Mouse (Mus musculus) NIH3T3 (cell line): ENCODE measurements around the gene Lrrc38.
A peak's percentile ranks its signal among the peaks of the same experiment; 100 is the strongest.

Experiments
- DNase-seq: peaks from one replicate; pipeline ENCODE4 v3.0.0-alpha.2; 2012; ENCODE audit warnings: low read depth

Gene Lrrc38

DNA sequence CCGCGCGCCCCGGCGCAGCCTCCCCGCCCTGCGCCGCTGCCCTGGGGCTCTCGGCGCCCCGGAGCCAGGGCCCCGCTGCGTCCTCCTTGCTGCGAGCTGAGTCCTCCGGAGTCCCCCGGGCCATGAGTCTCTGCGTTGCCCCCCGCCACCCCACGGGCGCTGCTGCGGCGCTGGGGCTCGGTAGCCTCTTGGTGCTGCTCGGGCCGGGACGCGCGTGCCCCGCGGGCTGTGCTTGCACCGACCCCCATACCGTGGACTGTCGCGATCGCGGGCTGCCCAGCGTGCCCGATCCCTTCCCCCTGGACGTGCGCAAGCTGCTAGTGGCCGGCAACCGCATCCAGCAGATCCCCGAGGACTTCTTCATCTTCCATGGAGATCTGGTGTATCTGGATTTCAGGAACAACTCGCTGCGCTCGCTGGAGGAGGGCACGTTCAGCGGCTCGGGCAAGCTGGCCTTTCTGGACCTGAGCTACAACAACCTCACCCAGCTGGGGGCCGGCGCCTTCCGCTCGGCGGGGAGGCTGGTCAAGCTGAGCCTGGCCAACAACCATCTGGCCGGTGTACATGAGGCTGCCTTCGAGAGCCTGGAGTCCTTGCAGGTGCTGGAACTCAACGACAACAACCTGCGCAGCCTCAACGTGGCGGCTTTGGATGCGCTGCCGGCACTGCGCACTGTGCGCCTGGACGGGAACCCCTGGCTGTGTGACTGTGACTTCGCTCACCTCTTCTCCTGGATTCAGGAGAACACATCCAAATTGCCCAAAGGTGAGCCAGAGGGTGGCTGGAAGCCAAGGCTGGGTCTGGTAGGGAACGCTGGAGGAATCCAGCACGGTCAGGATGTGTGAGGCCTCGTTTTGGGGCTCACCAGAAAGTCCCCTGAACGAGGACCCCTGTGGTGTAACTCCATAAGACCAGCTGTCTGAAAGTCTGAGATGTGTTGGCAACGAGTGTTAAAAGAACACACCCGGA lies 774 bp downstream of the Lrrc38 start:
- no peak for DNase-seq

DNA sequence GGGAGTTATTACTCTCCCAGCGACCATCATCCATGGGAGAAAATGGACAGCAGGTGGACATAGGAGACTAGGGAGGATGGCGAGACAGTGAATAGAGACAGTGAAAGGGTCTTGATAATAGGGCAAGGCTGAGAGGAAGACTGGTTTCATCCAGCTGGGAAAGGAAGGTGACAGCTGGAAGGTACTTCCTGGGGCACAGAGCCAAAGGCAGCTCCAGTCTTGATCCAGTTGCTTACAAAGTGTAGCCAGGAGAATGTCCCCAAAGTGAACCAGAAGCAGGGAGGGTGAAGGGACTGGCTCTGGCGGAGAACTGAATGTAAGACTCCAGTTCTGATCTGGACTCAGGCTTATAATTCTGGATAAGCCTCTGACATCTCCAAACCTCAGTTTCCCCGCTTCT lies 2.7 kb downstream of the Lrrc38 start:
- DNase-seq: no peak

DNA sequence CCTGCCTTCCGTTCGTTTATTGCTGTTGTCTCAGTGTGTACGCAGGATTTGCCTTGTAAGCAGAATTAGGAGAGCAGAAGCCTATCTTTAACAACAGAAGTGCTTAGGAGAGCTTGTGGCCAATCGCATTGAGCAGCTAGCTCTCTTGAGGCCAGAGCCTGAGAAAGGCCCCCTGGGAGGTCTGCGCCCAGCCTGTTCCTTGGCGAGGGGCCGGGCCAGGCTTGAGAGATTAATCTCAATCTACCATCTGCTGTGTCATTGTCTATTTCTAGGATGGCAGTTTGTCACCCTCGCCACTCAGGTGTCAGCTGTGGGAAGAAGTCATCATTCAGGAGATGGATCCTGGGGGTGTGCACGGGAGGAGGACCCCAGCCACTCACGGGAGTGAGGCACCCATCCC lies 12.0 kb downstream of the Lrrc38 start:
- no peak for DNase-seq

DNA sequence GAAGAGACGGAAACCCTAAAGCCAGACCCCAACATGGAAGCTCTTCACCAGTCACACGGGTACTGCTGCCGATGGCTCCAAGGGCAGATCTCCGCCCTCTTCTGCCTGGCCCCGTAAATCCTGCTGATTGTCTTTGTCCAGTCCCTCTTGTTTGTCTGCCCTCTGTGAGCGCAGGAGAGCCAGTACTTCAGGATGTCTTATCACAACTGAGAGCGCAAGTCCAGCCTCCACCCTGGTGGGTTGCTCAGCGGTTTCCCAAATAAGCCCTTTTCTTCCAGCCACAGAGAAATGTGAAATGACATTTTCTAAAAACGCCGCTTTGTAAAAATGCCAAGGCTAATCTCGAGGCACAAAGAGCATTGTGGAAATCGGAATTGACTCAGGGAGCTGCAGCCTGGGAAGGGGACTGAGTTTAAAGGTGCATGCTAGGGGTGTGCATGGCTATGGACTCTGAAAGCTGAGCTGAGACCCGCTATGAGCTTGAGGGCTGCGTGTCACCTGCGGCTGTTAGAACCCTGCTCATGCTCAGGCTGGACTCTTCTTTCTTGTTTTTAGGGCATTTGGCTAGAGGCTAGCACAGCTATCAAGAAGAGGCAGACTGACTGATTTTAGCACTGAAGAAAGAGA lies 17.0 kb downstream of the Lrrc38 start:
- DNase-seq: no peak

DNA sequence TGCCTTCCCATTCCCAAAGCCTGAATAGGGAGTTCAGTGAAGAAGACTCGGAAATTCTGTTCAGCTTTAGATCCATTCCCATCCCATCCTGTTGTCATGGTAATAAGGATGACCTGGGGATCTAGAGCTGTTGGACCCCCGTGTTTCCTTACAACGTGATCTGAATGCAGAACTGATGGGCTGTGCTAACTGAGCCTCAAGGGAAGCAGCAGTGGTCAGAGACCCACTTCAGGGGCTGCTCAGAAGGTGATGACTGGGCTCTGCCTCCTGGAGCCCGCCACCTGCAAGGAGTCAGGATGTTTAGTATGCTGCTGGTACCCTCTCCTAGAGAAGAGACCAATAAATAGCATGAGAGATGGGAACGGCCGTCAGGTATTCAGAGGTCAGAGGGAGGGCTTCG lies 29.9 kb downstream of the Lrrc38 start:
- DNase-seq: no peak

DNA sequence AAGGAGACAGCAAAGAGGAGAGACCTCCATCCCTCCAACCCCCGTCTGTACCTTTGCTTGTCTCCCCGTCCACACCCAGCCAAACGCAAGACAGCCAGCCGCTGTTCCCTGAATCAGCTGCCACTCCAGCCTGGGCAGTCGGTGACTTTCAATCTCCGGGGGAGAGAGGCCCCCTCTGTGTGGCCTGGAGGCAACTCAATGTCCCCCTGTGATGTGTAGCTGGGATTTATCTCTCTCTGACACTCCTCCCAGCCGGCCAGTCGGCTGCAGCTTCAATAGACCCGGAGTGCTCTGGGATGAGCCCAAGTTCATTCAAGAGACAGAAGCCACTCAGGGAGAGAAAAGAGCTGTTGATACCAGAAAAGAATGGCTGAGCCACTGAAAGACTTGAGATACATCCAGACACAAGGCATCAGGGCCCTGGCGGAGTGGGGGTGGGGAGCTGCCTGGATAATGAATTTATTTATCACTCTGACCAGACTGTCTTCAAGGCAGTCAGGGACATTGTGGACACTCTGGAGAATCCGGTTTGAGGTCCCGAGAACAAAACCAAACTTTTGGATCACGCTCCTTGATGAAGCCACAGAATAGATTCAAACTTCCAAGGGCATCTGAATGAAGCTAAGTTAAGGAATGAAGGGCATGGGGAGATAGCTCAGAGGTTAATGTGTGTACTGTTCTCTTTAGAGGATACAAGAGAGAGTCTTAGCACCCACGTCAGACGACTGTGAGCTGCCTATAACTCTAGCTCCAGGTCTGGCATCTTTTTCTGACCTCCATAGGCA lies 30.6 kb downstream of the Lrrc38 start:
- no peak for DNase-seq

DNA sequence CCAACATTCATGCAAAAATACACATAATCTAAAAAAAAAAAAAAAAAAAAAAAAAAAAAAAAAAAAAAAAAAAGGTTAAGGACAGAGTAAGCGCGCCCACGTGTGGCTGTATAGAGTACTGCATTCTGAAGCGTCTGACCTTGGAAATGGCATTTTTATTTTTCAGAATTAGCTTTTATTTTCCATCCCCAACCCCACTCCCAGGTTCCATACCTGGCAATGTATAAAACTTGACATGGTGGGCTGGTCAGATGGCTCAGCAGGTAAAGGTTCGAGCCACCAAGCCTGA lies 31.1 kb downstream of the Lrrc38 start:
- peak; percentile 74 for DNase-seq

DNA sequence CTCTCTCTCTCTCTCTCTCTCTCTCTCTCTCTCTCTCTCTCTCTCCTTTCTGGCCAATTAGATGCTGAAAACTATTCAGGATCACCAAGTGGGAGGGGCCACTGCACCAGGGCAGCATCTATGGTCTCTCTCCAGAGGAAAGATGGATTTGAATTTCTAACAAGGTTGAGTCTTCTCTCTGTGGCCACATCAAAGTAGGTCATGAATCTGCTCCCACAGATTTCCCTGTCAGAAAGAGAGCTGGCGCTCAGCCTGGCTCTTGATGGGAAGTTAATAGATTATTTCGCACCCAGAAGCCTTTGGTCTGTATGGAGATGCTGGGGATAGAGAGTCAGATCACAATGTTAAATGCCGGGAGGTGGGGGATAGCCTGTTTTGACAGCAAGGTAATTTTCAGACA lies 32.6 kb downstream of the Lrrc38 start:
- no peak for DNase-seq

DNA sequence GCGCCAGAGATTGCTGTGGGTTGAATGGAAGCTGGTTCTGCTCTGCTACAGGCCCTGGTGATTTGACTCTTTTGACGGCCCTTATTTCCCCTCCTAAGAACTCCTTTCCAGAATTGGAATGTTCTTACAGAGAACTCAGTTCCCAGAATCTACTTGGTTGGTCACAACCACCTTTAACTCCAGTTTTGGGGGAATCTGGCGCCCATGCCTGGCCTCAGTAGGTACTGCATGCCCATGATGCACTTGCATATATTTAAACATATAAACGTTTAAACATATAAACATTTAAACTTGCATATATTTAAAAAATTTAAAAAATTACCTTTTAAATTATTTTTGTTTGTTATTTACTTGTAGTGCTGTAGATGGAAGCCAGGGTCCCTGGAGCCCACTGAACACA lies 34.1 kb downstream of the Lrrc38 start:
- peak; percentile 34 for DNase-seq

DNA sequence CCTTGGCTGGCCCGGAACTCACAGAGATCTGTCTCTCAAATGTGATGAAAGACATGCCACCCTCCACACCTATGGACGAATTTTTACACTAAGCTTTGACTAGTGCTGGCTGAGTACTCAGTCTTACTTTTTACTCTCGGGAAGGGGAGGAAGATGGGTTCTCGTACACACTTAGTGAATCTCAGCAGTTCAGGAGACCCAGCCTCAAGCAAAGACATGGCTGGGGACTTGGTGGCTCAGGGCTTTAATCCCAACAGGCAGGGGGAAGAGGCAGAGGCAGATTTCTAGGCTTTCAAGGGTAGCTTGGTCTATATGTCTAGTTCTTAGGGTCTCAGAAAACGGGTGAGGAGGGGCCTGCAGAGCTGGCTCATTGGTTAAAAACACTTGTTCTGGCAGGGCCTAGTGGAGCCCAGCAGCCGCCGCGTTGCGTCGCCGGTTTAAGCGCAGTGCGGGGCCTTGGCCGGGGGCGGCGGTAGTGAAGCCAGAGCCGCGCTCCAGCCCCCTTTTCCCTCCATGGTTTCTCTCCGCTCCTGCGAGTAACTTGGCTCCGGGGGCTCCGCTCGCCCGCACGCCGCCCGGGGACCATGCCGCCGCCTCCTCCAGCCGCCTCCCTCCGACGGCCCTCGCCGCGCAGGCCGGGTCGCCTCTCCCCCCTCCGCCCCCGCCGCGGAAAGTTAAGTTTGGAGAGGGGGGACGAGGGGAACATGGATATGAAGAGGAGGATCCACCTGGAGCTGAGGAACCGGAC lies 39.6 kb downstream of the Lrrc38 start:
- no peak for DNase-seq

DNA sequence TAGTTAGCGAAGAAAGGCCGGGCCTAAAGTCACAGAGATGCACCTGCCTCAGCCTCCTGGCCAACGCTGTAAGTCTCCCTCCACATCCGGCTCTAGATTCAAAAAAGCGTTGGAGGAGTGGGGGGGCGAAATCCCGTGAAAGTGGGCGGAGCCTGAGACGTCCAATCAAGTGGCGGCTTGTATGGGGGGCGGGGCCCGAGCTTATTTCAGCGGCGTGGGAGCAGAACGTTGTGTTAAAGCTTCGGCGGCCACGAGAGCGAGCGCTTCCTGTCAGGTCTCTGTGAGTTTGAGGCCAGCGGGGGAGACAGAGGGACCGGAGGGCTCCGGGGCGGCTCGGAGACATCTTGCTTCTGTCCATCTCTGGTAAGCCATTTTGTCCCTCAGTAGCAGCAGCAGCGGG lies 44.6 kb downstream of the Lrrc38 start, which contains the start of gene Pramel1:
Gene Pramel1 (plus strand): TSS at position 248 of the 400 bp plus-strand sequence.
- DNase-seq: no peak

DNA sequence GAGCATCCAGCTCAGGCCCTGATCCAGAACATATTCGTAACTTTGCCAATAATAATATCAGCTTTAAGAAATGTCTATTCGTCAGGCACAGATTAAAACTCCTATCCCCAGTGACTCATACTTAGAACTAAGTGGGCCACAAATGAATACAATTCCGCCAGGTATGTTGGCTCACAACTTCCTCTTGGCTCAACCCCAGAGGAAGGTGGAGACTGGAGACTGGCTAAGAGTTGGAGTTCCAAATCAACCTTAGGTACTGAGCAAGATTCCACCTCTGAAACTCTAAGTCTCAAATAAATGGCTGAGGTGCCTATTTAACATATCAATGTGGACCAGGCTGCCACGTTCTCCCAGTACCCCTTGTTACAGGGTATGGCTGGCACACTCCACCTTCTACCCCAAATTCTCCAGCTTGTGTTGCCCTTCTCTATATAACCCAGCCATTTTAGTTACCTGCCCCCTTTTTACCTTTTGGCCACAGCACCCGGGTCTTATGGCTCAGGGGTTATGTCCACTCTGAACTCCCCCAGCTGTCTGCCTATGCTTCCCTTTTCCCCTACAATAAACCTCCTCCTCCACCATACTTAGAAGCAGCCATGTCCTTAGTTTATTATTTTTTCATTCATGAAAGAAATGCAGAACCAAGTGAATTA lies 62.1 kb downstream of the Lrrc38 start:
- peak; percentile 40 for DNase-seq

DNA sequence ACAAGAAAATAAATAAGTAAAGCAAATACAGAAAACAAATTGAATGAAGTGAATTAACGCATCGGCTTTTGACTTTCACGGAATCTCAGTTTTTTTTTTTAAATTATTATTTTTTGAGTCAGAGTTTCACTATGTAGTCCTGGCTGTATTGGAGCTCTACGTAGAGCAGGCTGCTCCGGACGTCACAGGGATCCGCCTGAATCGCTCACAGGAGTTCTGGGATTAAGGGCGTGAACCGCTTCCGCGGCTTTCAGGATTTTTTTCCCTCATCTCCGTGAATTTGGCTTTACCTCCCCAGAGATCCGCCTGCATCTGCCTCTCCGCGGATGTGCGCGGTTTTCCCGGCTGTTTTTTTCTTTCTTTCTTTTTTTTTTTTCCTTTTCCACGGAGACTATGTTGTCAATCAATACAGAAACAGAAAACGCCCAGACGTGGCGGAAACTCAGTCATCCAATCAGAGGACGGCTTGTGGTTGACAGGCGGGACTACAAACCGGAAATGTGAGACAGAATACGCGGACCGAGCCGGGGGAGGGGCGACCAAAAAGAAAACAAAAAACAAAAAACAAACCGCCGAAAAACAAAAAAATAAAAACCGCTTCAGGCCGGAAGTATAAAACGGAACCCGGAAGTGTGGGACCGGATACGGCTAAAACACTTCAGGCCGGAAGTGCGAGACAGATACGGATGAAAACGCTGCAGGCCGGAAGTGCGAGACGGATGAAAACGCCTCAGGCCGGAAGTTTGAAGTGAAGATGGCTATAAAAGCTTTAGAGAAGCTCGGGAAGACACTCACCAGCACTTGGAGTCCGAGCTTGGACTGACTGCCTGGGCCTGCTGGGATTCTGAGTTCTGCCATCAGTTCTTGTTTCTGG lies 62.9 kb downstream of the Lrrc38 start, which contains the start of gene Pramef8:
Gene Pramef8 (plus strand): TSS at position 208 of the 874 bp plus-strand sequence.
- peak; percentile 95 for DNase-seq

DNA sequence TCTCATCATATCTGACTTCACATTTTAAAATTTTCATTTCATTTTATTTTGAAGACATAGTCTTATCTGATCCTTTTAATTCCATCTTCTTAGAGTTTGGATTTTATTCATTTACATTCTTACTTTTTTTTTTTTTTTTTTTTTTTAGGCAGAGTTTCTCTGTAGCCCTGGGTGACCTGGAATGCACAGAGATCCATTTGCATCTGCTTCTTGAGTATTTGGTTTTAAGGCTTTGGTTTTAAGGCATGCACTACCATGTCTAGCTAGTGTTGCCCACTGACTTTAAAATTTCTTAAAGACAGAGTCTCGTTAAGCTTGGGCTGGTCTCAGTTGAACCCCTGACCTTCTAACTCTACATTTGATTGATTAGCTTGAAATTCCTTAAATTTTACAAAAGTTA lies 64.1 kb downstream of the Lrrc38 start:
- DNase-seq: no peak

DNA sequence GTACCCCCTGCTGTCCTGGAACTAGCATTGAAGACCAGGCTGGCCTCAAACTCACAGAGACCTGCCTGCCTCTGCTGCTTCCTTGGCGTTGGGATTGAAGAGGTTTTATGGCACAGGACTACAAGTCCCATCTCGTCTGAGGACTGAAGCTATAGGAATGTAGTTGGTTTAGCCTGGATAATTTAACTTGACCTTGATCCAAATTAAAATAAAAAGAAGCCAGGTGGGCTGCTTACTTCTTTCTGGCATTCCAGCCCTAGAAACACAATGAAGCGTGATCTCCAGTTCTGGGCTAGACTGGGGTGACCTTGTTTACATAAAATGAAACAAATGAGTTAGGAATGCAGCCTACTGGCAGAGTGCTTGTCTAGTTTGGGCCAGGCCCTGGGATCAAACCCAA lies 64.6 kb downstream of the Lrrc38 start:
- DNase-seq: no peak
